Mouse (Mus musculus): ENCODE data around the gene Cep83. TPM values are rescaled to one million over a fixed set of nuclear protein-coding genes. Genes with fewer than 3 reads are reported as not detected.

Cep83 gene
- polyA plus RNA-seq, 1 experiment from 2014 or later, result 26.3 TPM

GRCm38 (mm10) chr10:94827890-94828733, 139.7 kb downstream of the Cep83 start:
- ATAC-seq (replicated peaks; ENCODE audit: low FRiP score), result no peak

GRCm38 (mm10) chr10:94828734-94829230, 140.3 kb downstream of the Cep83 start:
- DNase-seq (ENCODE audit: low spot score), result no peak
- no peak overlapping the region for H3K4me2 ChIP-seq (ENCODE audit: low read depth, low read length, severe bottlenecking)
- H3K4me1 ChIP-seq (replicated peaks; ENCODE audit: control insufficient read depth, insufficient read depth, low read length), result no peaks in the 10 kb centered on the region
- H3K27me3 ChIP-seq (ENCODE audit: control insufficient read depth, insufficient read depth, low read length), result no peaks in the 10 kb centered on the region
- WGBS, result 89% methylated on average over 7 of the region's 7 CpGs
- no peak overlapping the region for H3K9ac ChIP-seq (ENCODE audit: low read length)
- H3K36me3 ChIP-seq (ENCODE audit: control insufficient read depth, insufficient read depth, low read length), result no peaks in the 10 kb centered on the region
- H3K9me3 ChIP-seq (ENCODE audit: control insufficient read depth, low read length), result no peaks in the 10 kb centered on the region
- ATAC-seq (replicated peaks; ENCODE audit: low FRiP score), result no peak
- no peak overlapping the region for H3K4me3 ChIP-seq (ENCODE audit: low read depth, low read length)
- H3K27ac ChIP-seq (ENCODE audit: low read depth, low read length), result no peak overlapping the region

More at GRCm38 (mm10) chr10:94827890-94828733, 139.7 kb downstream of the Cep83 start:
- Histone ChIP-seq H3K27ac (ENCODE audit: low read depth, low read length) (no peak overlapping the region), H3K4me1 (replicated peaks; ENCODE audit: control insufficient read depth, insufficient read depth, low read length) (no peaks in the 10 kb centered on the region), H3K4me2 (ENCODE audit: low read depth, low read length, severe bottlenecking) (no peak overlapping the region), H3K36me3 (ENCODE audit: control insufficient read depth, insufficient read depth, low read length) (no peaks in the 10 kb centered on the region), H3K4me3 (ENCODE audit: low read depth, low read length) (no peak overlapping the region), H3K9ac (ENCODE audit: low read length) (no peak overlapping the region), H3K27me3 (ENCODE audit: control insufficient read depth, insufficient read depth, low read length) (no peaks in the 10 kb centered on the region), H3K9me3 (ENCODE audit: control insufficient read depth, low read length) (no peaks in the 10 kb centered on the region)
- DNase-seq (ENCODE audit: low spot score), result no peak
- 88% methylated on average over 14 of the region's 14 CpGs for WGBS

GRCm38 (mm10) chr10:94829407-94829806, 141.0 kb downstream of the Cep83 start:
- Histone ChIP-seq H3K4me2 (ENCODE audit: low read depth, low read length, severe bottlenecking) (no peak overlapping the region), H3K4me3 (ENCODE audit: low read depth, low read length) (no peak overlapping the region), H3K27me3 (ENCODE audit: control insufficient read depth, insufficient read depth, low read length) (no peaks in the 10 kb centered on the region), H3K36me3 (ENCODE audit: control insufficient read depth, insufficient read depth, low read length) (no peaks in the 10 kb centered on the region), H3K9me3 (ENCODE audit: control insufficient read depth, low read length) (no peaks in the 10 kb centered on the region), H3K27ac (ENCODE audit: low read depth, low read length) (no peak overlapping the region), H3K4me1 (replicated peaks; ENCODE audit: control insufficient read depth, insufficient read depth, low read length) (no peaks in the 10 kb centered on the region), H3K9ac (ENCODE audit: low read length) (no peak overlapping the region)
- WGBS, result 85% methylated on average over 6 of the region's 6 CpGs
- DNase-seq (ENCODE audit: low spot score), result no peak
- ATAC-seq (replicated peaks; ENCODE audit: low FRiP score), result no peak

GRCm38 (mm10) chr10:94835874-94836273, 147.4 kb downstream of the Cep83 start:
- no peaks in the 10 kb centered on the region for H3K4me1 ChIP-seq (replicated peaks; ENCODE audit: control insufficient read depth, insufficient read depth, low read length)
- no peaks in the 10 kb centered on the region for H3K36me3 ChIP-seq (ENCODE audit: control insufficient read depth, insufficient read depth, low read length)
- no peaks in the 10 kb centered on the region for H3K9me3 ChIP-seq (ENCODE audit: control insufficient read depth, low read length)
- no peak for DNase-seq (ENCODE audit: low spot score)
- no peaks in the 10 kb centered on the region for H3K27me3 ChIP-seq (ENCODE audit: control insufficient read depth, insufficient read depth, low read length)
- H3K4me2 ChIP-seq (ENCODE audit: low read depth, low read length, severe bottlenecking), result no peak overlapping the region
- WGBS, result 86% methylated on average over 9 of the region's 9 CpGs
- no peak overlapping the region for H3K4me3 ChIP-seq (ENCODE audit: low read depth, low read length)
- H3K9ac ChIP-seq (ENCODE audit: low read length), result no peak overlapping the region
- H3K27ac ChIP-seq (ENCODE audit: low read depth, low read length), result no peak overlapping the region
- no peak for ATAC-seq (replicated peaks; ENCODE audit: low FRiP score)
